Mouse (Mus musculus) erythroblast, embryonic 14.5 days (primary cell): ENCODE results near the gene Apol7e.

Experiments
- GATA1 ChIP-seq: IDR thresholded peaks from 2 replicates; pipeline ENCODE4 v1.6.1; 2012; ENCODE audit warnings: low read length, inconsistent platforms, mixed read lengths
- TAL1 ChIP-seq: IDR thresholded peaks from 3 replicates; pipeline ENCODE4 v1.6.1; 2012; ENCODE audit warnings: low read length, inconsistent platforms, mixed read lengths

DNA sequence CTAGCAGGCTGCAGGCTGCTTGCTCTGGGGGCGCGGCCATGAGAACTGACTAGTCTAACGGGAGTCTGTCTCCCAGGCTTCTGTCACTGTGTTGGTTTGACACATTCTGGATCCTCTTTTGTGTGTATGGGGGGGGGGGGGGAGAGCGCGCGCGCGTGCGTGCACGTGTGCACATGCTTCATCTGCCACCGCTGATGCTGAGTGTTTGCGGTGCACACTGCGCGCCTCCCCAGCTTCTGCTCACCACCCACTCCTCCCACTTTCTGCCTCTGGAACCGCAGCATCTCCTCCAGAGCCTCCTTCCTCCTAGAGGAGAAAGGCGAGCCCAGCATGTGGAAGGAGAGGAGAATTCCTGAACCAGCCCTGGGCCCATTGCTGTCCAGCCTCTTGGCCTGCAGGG, 61.4 kb downstream of the Apol7e start:
- TF ChIP-seq GATA1 (no peak), TAL1 (no peak)
